Mouse (Mus musculus) megakaryocyte progenitor cell, adult 5-6 weeks (primary cell): ENCODE measurements around the gene Sugt1. TPM values are rescaled to one million over a fixed set of nuclear protein-coding genes. Genes with fewer than 3 reads are reported as not detected.

Source experiments
- ATAC-seq: replicated peaks from 2 replicates; pipeline ENCODE4 v1.8.0; 2016; ENCODE audit warnings: mild to moderate bottlenecking, moderate TSS enrichment, inconsistent platforms; ENCODE audit not compliant: poor library complexity
- total RNA-seq, 2 experiments: library from RNA; stranded (forward) in 1 of 2; stranded (reverse) in 1 of 2; fragments of 157-497, 149-512 nt in 1 of 2; fragments of 200-1000 nt in 1 of 2; gene quantifications; 2 replicates each; pipeline versions ENCODE4 v1.2.3 to v1.2.4; 2015 to 2017

The Sugt1 gene
- total RNA-seq, 2 experiments from 2014 or later = 103 to 134 TPM

DNA sequence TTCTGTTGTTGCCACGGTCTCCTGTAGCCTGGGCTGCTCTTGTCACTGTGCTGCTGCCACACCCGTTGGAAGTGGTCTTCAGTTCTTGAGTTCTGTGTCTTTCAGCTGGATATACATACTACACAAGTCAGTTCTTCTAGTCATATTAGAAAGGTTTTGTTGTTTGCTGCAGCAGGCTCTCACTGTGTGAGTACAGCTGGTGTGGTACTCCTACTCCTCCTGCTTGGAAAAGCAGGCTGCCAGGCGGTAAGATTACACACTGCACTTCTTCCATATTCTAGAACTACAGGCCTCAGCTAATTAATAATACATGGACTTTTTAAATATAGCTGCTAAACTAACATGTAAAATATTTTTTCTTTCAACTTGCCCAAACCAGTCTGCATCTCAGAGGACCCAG is 19.4 kb downstream of the Sugt1 start:
- no peak for ATAC-seq

DNA sequence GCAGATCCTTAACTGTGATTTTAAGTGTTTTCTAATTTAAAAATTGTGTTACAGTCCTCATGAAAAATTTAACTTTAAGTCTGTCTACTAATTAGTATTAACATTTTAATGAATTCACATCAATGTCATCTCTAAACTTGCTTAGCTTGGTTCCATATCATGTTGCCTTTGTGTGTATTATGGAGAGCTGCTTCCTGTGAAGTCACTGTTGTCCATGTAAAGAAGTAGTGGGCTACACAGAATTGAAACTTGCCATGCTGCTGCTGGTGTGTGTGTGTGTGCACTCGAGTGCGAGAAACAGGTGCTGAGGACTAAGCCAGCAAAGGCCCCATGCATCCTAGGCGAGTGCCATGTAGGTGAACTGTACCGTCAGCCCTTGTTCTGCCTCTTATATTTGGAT is 19.9 kb downstream of the Sugt1 start:
- no peak for ATAC-seq

DNA sequence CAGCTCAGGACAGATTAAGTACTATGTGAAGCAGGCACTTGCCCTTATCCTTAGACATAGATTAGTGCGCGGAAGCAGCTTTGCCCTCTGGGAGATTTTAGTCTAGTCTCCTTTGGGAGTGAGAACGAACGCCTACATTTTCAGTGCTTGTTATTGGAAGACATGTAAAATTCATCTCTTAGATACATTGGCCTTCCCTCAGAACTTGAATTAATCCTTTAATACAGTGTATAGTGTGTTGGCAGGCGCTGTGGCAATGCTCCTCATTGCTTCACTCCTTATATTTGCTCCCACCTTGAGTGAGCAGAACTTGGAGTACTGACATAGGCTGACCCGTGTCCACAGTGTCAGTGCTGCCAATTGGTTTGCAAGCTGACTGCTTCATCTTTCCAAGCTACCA is 20.8 kb downstream of the Sugt1 start:
- ATAC-seq = no peak

DNA sequence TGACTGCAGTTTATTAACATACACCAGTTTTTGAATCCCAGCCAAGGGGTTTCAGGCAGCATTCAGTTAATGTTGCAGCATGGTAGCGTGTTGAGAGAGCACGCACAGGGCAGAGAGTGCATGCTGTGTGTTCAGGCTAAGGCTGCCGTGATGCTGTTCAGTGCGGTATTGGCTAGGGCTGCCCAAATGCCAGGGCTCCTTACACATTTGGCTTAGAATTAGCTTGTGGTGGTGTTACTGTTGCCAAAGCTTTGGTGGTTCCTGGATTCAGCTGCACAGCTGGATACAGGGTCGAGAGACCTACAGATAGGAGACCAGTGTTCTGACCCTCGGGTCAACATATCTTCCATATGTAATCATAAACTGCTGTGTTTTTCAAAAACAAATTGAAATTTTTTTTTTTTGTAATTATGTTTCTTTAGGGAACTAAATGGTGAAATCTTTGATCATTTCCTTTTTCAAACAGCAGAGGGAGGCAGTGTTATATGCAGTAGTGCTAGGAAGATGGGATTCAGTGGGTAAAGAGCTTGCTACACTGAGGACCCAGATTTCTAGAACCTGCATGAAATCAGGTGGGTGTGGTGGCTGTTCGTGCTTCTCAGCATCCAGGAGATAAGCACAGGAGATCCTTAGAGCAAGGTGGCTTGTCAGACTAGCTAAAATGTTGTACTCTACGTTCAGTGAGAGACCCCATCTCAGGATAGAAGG is 29.8 kb downstream of the Sugt1 start:
- peak; percentile 54; the same call in 1 of the 2 replicates for ATAC-seq

DNA sequence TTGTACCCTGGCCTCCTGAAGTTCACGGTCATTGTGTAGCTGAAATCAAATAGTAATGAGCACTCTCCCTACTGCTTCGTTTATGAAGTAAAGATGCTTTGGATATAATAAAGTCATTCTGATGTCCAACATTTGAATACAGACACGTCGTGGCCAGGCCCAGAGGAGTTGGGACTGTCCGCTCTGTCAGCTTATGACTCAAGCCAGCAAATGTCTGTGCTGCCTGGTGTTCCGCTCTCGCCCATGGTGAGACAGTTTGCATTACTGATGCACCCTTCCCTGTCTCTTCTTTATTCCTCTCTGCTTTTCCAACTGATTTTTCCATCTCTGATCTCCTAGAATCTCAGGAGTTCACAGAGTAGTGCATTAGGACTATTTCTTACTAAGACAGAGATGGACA is 32.3 kb downstream of the Sugt1 start:
- no peak for ATAC-seq

DNA sequence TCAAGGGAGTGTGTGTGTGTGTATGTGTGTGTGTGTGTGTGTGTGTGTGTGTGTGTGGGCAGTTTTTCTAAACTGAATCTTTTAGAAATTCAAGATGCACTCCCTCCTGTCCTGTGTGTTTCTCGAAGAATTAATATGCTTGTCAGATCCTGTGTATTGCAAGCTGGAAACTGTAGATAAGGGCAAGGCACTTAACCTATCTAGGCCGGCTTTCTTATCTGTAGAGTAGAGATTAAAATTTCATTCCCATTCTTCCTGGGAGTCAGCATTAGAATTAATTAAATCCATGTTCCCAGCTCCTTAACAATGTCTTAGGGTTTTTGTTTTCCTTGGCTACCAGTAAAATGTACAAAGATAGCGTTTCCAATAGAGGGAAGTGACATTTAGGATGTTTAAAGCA is 33.7 kb downstream of the Sugt1 start:
- peak; percentile 46 for ATAC-seq

DNA sequence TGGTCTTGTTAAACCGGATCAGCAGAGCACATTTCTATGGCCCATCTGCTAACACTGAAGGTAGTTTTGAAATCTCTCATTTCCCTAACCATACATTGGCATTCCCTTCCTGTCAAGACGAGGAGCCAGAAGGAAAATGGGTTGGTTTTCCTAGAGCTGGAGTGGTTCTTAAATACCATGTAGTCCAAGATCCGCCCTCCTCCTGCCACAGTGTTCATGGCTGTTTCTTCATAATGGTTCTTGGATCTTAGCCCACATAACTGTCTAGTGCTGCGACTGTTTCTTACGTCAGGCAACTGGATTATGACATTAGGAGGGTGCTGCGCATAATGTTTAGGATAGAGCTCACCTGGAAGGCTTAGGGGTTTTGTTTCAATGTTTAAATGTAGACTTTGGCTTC is 44.8 kb downstream of the Sugt1 start:
- ATAC-seq = 0 out of 2 replicates have a peak, but pooled peaks have one; percentile 31

DNA sequence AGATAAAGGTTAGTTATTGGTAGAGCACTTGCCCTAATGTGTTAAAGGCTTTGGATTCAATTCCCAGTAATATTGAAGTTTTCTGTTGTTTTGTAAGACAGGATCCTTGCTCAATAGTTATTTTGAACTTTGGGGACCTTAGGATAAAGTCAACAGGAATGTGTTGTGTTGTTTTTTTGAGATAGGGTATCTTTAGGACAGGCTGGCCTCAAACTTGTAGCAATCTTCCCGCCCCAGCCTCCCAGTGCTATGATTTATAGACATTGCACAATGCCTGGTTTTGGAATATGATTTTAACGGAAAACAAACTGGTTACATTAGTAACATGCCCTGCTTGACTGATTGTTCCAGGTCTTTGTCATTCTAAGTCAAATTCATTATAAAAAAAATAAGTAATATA is 45.7 kb downstream of the Sugt1 start:
- ATAC-seq = no peak

DNA sequence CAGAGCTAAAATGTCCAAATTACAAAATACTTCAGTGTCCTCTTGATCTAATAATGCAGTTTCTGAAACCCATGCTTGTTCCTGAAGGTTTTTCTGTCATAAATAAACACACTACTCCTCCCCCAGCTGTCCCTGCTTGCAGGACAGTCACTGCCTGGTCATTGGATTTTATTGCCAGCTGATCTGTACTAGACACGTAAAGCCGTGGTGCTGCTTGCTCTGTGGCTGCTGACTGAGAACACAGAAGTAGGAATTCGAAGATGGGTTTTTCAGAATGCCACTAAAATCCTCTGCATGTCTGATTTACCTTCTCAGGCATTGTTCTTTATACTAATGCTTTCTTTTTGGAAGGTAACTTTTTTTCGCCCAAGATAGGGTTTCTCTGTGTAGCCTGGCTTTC is 49.3 kb downstream of the Sugt1 start:
- ATAC-seq = no peak

DNA sequence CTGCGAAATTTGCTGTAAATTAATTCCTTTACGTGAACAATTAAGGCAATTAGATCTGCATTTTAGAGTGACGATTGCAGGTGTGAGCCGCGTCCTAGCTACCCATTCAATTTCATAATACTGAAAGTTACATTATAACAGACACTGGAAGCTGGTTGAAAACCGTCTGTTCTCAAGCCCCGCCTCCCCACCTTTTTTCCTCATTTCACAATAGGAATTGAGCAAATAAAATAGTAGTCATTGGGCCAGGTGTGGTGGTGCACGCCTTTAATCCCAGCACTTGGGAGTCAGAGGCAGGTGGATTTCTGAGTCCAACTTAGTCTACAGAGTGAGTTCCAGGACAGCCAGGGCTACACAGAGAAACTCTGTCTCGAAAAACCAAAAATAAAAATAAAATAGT is 54.6 kb downstream of the Sugt1 start:
- no peak for ATAC-seq

DNA sequence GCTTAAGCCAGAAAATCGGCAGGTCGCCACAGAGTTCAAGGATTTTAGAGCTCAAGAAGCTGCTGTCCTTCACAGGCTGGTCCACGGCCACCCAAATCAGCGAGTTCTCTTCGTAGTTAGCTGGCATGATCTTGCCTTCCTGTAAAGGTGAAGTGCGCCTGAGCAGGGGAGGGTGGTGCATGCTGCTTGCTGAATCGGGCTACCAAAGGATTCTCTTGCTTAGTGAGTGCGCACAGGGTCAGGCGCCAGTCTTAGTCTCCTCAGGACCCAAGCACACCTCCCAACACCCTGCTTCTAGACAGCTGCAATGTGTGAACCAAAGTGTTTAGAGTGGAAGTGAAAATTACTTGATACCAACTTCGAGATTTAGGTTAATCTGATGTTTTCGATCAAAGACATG is 57.9 kb downstream of the Sugt1 start:
- ATAC-seq = no peak

DNA sequence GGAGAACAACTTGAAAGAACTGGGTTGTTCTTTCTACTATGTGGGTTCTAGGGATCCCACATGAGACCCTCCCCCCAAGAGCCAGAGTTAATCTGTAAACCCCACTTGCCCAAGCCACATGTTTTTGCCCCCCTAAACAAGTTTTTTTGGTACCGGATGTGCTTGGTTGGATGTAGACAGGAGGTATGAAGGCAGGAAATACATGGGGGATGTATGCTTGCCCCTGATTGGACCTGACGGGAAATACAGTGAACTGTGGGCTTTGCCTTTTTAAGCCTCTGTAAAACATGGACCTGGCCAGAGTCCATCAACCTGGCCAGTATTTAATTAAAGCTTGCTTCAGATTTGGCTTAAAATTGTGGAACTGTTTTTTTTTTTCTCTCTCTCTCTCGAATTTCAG is 62.2 kb downstream of the Sugt1 start:
- no peak for ATAC-seq

DNA sequence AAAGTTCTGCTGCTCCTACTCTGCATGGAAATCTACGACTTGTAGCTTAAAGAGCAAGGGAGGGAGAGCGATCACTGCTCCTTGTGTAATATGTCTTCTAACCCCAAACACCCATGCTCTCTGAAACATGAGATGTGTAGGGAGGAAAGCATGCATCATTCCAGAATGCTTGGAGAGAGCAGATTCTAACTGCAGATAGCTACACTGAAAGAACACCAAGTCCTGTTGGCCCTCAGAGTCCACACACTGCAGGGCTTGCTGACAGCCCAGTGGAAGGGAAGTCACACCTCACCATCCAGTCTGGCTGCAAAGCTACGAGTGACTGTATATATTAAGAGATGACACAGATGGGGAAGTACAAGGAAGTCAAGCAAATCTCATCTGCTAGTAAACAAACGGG is 65.2 kb downstream of the Sugt1 start:
- 0 out of 2 replicates have a peak, but pooled peaks have one; percentile 29 for ATAC-seq

DNA sequence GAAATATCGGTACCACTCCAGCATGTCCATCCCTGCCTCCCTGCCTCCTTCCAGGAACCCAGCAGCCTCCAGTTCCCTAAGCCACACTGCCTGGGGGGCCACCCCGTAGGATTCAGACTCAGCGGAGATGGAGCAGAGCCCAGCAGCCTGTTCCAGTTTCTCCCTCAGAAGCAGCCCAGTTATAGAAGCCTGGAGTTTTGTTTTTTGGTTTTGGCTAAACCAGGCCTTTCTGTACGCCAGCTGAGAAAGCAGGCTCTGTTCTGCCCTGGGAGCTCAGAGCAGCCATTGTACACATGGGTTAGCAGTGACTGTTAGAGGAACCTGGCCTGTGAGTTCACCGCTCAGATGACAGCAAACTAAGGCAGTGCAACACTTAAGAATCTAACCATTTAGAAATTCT is 70.8 kb downstream of the Sugt1 start:
- ATAC-seq = no peak

DNA sequence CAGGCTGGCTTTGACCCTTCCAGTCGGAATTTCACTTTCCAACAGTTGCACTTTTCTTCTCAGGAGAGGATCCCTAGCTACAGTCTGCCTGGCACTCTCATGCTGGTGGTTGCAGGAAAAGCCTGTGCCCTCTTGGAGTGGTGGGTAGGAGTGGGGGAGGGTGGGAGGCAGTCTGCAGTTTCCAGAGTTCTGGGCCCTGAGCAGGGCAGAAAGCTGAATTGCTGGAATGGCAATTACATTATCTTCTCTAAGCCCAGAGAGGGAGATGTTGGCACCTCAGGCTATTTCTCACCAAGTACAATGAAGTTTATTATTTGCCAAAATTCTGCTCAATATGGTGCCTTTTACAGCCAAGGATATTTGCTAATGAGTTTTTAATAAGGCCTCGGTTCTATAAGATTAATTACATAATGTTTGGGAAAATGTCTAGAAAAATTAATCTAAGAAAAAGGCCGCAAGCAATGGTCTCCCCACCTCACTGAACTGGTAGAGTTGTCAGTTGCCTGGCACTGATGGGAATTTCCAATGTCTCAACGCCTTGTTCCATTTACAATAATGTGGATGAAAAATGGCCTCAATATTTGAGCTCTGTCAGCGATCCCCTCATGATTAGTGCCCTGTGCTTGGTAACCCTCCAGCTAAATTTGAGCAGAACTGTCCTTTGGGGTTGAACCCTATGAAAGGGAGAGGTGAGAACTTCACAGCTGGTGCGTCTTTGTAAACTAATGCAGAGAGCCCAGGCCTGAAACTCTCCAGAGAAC is 71.4 kb downstream of the Sugt1 start:
- ATAC-seq = no peak

DNA sequence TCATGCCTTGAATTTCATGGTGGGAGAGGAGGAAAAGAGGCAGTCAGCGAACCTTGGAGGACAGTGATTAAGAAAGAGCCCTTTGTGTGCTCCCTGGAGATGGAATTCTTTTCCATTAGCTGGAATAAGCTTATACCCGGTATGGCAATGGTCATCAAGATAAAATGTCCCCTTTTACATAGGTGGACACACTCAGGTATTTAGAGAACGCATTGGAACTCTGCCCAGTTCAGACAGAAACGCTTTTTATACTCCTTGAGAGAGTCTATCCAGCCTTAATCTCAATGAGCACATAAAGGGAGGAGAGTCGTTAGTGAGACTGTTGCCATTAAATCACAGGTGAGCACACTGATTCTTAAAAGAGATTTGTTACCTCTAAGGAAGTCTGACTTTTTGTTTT is 73.0 kb downstream of the Sugt1 start:
- ATAC-seq = no peak

DNA sequence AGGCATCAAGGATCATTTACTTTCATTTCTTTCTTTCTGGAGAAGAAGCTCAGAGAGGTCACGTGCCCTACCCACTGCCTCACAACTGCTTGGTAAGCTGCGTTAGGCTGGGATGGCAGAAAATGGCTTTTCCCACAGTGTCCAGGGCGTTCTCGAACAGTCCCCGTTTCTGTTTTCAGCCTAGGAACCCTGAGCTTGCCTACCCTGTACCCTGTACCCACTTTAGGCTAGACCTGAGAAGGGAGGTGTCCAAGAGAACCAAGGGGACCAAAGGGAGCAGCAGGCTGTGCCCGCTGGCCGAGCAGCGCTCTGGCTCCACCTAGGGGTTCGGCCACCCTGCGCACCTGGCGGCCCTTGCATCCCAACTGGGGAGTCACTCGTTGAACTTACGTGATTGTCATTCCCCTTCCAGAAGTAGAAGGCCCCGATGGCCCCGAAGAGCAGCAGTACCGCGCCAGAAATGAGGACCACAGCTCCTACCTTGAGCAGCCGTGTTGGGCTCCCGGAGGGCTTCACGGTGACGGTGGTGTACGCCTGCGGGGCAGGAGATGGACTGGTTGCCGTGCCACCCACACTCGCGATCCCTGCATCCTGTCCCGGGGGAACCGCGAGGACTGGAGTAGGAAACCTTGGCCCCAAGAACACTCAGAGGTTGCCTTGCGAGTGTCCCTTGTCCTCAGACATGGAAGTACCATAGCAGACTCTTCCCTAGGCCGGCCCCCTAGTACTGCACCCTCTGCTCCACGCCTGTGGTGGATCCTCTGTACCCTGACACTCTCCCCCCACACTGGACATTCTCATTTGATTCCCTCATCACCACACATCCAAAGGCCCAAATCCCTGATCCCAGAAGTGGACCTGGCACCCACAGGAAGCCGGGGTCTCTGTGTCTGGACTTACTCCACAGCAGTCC is 73.8 kb downstream of the Sugt1 start:
- peak; percentile 99 for ATAC-seq

DNA sequence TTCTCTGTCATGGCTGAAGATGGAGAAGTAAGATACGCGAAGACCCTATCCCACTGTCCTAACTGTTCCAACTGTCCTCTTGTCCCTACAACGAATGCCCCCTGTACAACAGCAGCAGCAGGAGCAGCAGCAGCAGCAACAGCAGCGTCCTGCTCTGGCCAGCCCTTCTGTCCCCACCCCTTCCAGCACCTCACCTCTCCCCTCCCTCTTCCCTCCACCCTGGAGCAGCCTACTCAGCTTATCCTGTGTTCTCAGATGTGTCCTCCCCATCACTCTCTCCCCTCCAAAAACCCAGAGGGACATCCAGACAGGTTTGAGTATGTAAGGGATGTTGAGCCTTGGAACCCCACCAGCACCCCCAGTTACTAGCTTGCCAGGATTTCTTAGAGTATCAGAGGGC is 74.5 kb downstream of the Sugt1 start, which contains the start of gene Cnmd:
Gene Cnmd, minus strand, starts transcription at position 170 of the 400 bp plus-strand sequence.
- ATAC-seq = no peak

DNA sequence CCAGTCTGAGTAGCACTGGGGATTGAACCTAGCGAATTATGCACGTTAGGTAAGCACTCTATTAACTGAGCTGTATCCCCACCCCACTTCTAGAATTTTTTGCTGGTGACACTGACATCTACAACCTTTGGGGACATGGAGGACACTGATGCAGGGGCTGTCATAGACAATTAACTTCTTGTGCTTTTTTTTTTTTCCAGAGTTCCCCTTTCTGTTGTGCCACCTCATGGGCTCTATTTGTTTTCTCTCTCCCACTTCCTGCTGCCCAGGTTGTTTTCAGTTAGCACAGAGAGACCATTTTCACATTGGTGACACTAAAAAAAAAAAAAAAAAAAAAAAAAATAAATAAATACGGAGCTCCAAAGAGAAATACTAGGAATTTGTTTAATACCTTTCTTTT is 83.5 kb downstream of the Sugt1 start:
- ATAC-seq = no peak

DNA sequence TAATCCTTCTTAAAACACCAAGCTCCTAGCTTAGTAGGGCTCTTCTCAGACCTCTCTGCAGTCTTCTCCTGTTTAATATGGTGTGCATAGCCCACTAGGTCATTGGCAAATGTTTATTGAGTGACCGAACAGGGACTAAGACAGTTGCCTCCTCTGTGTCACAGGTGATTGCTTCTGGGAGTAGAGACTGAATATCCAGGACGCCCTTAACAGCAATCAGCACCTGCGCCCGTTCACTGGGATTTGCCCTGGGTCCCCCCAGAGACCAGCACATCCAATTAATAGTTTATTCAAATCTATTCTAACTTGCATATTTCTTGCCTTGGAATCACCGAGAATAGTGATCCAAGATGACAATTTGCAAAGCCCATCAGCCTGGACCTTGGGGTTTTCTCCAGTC is 85.1 kb downstream of the Sugt1 start:
- ATAC-seq = no peak
